Mouse (Mus musculus): ENCODE measurements around the gene Efcab8.

GRCm38 (mm10) chr2:153778638-153779362 is 931 bp upstream of the Efcab8 start:
- TF ChIP-seq MYOG (IDR thresholded peaks at IDR 0.05; ENCODE audit: control insufficient read depth, extremely low read depth, insufficient read length) (no peak), CTCF (IDR thresholded peaks at IDR 0.05; ENCODE audit: control insufficient read depth, insufficient read depth, insufficient read length) (no peak), MAX (IDR thresholded peaks at IDR 0.05) (no peak), CEBPB (IDR thresholded peaks at IDR 0.05; ENCODE audit: low read depth) (no peak), USF1 (IDR thresholded peaks at IDR 0.05; ENCODE audit: low read depth) (no peak), MYOD1 (IDR thresholded peaks at IDR 0.05; ENCODE audit: control insufficient read depth, insufficient read length, low read depth) (no peak)

Data from C2C12 (cell line).